Mouse (Mus musculus): ENCODE results near the gene Tmem95.

DNA sequence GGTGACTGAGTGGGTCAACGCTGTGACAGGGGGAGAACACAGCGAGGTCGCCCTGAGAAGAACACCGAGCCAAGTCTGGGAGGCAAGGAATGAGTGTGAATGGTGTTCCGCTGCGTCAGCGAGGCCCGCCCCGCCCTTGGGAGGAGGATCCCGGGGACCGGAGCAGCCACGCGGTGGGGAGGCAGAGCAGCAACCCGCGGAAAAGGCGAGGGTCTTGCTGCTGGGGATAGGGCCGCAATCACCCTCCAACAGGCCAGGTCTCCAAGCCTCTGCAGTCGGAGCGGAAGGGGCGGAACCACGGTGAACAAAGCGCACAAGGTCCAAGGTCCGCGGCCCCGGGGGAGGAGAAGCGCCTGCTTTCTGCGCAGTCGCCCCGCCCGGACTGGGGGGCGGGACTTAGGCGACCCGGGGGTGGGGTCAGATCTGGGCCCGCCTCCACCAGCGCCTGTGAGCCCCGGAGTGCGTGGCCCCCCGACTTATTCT, 31.6 kb downstream of the Tmem95 start, which contains the start of gene Plscr3:
- TF ChIP-seq CTCF (IDR thresholded peaks at IDR 0.05; ENCODE audit: insufficient read depth, low read length) (no peak), POLR2A (IDR thresholded peaks at IDR 0.05; ENCODE audit: borderline replicate concordance, extremely low read depth, low read depth, low read length) (peak; percentile 85; the same call in 1 of the 2 replicates)

Data from lung, adult 2 months (tissue).